Mouse (Mus musculus) thymus, adult 2 months (tissue): ENCODE measurements around the gene Zmynd10.

ENCODE experiments used
- CTCF ChIP-seq: fragments of 200-500 bp; IDR thresholded peaks from 2 replicates; pipeline ENCODE4 v1.5.1; 2012; ENCODE audit warnings: mild to moderate bottlenecking, control low read depth, low read length, moderate library complexity, borderline replicate concordance; ENCODE audit not compliant: control insufficient read depth, poor library complexity, insufficient read depth; ENCODE audit errors: extremely low read depth
- POLR2A ChIP-seq: fragments of 200-500 bp; IDR thresholded peaks from 2 replicates; pipeline ENCODE4 v1.6.1; 2012; ENCODE audit warnings: mild to moderate bottlenecking, low read length, control low read depth, moderate library complexity; ENCODE audit not compliant: control insufficient read depth, poor library complexity, insufficient read depth; ENCODE audit errors: extremely low read depth

DNA sequence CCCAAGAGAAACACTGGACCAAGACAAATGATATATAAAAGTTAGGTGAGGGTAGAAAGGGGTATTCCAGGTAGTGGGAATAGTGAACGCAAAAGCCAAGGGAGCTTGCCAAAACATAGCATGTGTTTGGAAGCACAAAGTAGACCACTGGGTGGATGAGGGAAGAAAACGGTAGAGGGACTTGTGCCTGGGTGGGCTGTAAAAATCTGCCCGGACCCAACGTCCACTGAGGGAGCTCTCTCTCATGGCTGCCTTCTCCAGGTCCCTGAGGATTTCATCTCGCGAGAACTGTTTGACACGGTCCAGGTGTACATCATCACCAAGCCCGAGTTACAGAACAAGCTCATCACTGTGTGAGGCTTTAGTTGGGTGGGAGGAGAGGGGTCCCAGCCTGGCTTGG lies 4.4 kb upstream of the Zmynd10 start:
- TF ChIP-seq CTCF (no peak), POLR2A (no peak)
